Mouse (Mus musculus) forebrain, embryonic 12.5 days (tissue): Measurements from ENCODE around the gene Clnk. TPM values are rescaled to one million over a fixed set of nuclear protein-coding genes. Genes with fewer than 3 reads are reported as not detected.

Experiments used
- ATAC-seq: fragments of 200-750 bp; cut with Nextera tagmentation; 2 replicates; pipeline ENCODE4 v1.8.0; 2017; ENCODE audit warnings: moderate TSS enrichment; ENCODE audit not compliant: low FRiP score
- H3K27ac ChIP-seq: fragments of 300-500 bp; sonication (generic); 2 replicates; pipeline ENCODE4 v1.5.1; 2016; ENCODE audit warnings: mild to moderate bottlenecking
- H3K27me3 ChIP-seq: fragments of 300-500 bp; sonication (generic); 2 replicates; pipeline ENCODE4 v1.6.1; 2016; ENCODE audit warnings: mild to moderate bottlenecking
- H3K36me3 ChIP-seq: fragments of 300-500 bp; sonication (generic); replicated peaks from 2 replicates; pipeline ENCODE4 v1.6.1; 2016; ENCODE audit warnings: mild to moderate bottlenecking
- H3K4me1 ChIP-seq: fragments of 300-500 bp; sonication (generic); 2 replicates; pipeline ENCODE4 v1.6.1; 2016
- H3K4me2 ChIP-seq: fragments of 300-500 bp; sonication (generic); 2 replicates; pipeline ENCODE4 v1.6.1; 2016; ENCODE audit warnings: mild to moderate bottlenecking, moderate library complexity
- H3K4me3 ChIP-seq: fragments of 300-500 bp; sonication (generic); replicated peaks from 2 replicates; pipeline ENCODE4 v1.5.1; 2016; ENCODE audit warnings: mild to moderate bottlenecking
- H3K9ac ChIP-seq: fragments of 300-500 bp; sonication (generic); 2 replicates; pipeline ENCODE4 v1.6.1; 2016; ENCODE audit warnings: mild to moderate bottlenecking
- H3K9me3 ChIP-seq: fragments of 300-500 bp; sonication (generic); 2 replicates; pipeline ENCODE4 v1.6.1; 2016
- WGBS: fragments of 180-500 bp; shearing (Covaris S2); methylation state at CpG from one replicate; pipeline ENCODE4 v1.1.7; 2016; 5-methylcytosine and 5-hydroxymethylcytosine counted together
- polyA plus RNA-seq: library from polyadenylated mRNA; unstranded; fragments of >200 nt; fragmentation: Nextera tagmentation; extraction: Ambion mirVana; gene quantifications from 2 replicates; pipeline ENCODE4 v1.2.1, GENCODE M21; 2016

The Clnk gene
- polyA plus RNA-seq, 1 experiment from 2014 or later: not detected

- H3K4me3 ChIP-seq: no peak overlapping the region
- no peak overlapping the region for H3K27ac ChIP-seq
- no peak for ATAC-seq
- H3K4me1 ChIP-seq: peaks cover 17% of the 10 kb centered on the region
- H3K9ac ChIP-seq: no peak overlapping the region
- 55% methylated on average over 15 of the region's 15 CpGs for WGBS
- H3K9me3 ChIP-seq: no peaks in the 10 kb centered on the region
- no peaks in the 10 kb centered on the region for H3K36me3 ChIP-seq
- no peak overlapping the region for H3K4me2 ChIP-seq
- H3K27me3 ChIP-seq: no peaks in the 10 kb centered on the region
These were observed 88.6 kb downstream of the Clnk start for GRCm38 (mm10) chr5:38787851-38788520.

- H3K36me3 ChIP-seq: no peaks in the 10 kb centered on the region
- H3K4me2 ChIP-seq: no peak overlapping the region
- ATAC-seq: no peak
- no peak overlapping the region for H3K27ac ChIP-seq
- H3K9ac ChIP-seq: no peak overlapping the region
- no peak overlapping the region for H3K4me3 ChIP-seq
- no peaks in the 10 kb centered on the region for H3K27me3 ChIP-seq
- WGBS: 72% methylated on average over 15 of the region's 15 CpGs
- H3K4me1 ChIP-seq: peaks cover 17% of the 10 kb centered on the region
- no peaks in the 10 kb centered on the region for H3K9me3 ChIP-seq
These were observed 90.5 kb downstream of the Clnk start for GRCm38 (mm10) chr5:38786126-38786525.

GRCm38 (mm10) chr5:38785686-38786085 lies 90.9 kb downstream of the Clnk start:
- WGBS: 82% methylated on average over 8 of the region's 8 CpGs
- H3K9ac ChIP-seq: no peak overlapping the region
- no peaks in the 10 kb centered on the region for H3K27me3 ChIP-seq
- H3K4me1 ChIP-seq: peaks cover 17% of the 10 kb centered on the region
- H3K9me3 ChIP-seq: no peaks in the 10 kb centered on the region
- no peak overlapping the region for H3K4me3 ChIP-seq
- ATAC-seq: no peak
- no peak overlapping the region for H3K27ac ChIP-seq
- H3K36me3 ChIP-seq: no peaks in the 10 kb centered on the region
- no peak overlapping the region for H3K4me2 ChIP-seq

- H3K4me3 ChIP-seq: no peak overlapping the region
- no peaks in the 10 kb centered on the region for H3K9me3 ChIP-seq
- no peak overlapping the region for H3K27ac ChIP-seq
- H3K27me3 ChIP-seq: no peaks in the 10 kb centered on the region
- H3K9ac ChIP-seq: no peak overlapping the region
- peaks cover 8% of the 10 kb centered on the region; the same call in 1 of the 2 replicates for H3K4me1 ChIP-seq
- no peak; the same call in 1 of the 2 replicates for ATAC-seq
- no peaks in the 10 kb centered on the region for H3K36me3 ChIP-seq
- WGBS: 43% methylated on average over 4 of the region's 4 CpGs
- H3K4me2 ChIP-seq: no peak overlapping the region
These were observed 94.8 kb downstream of the Clnk start for GRCm38 (mm10) chr5:38781813-38782212.

DNA sequence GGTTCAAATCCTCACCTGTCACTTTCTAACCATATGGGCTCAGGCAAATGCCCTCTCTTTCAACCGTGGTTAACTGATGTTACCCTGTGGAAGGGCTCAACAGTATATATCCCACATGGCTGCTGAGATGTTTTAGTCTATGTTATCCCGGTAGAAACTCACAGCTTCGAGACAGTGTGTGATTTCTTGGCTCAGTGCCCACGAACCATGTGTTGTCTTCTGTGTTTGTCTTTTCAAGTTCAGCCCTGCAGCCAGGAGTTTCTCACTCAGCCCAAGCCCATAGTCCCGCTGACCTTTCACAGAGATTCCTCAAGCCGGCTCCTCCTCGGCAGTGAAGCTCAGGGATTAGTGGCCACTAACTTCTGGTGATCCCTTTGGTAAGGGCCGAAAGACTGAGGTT lies 96.0 kb downstream of the Clnk start:
- Histone ChIP-seq H3K27ac (no peak overlapping the region), H3K4me2 (no peak overlapping the region), H3K4me1 (no peaks in the 10 kb centered on the region), H3K9me3 (no peaks in the 10 kb centered on the region), H3K4me3 (no peak overlapping the region), H3K27me3 (no peaks in the 10 kb centered on the region), H3K36me3 (no peaks in the 10 kb centered on the region), H3K9ac (no peak overlapping the region)
- 65% methylated on average over 8 of the region's 8 CpGs for WGBS
- ATAC-seq: no peak

DNA sequence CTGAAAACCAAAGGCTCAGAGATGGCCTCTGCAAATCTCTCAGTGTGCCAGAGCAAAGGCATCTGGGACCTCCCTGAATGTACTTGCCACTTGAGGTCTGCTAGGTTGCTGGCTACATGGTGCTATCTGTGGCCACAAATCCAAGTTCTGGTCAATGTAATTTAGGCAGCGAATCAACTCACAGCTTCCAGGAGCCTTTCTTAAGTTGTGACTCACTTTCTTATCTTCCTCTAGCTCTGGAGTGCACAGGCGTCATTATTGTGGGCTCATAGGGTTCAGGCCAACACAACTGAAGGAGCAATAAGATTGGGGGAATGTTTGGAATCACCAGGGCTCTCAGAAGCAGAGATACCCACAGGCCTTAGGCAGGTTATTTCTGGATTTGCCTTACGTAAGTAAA lies 96.6 kb downstream of the Clnk start:
- Histone ChIP-seq H3K36me3 (no peaks in the 10 kb centered on the region), H3K27me3 (no peaks in the 10 kb centered on the region), H3K9ac (no peak overlapping the region), H3K4me1 (no peaks in the 10 kb centered on the region), H3K4me2 (no peak overlapping the region), H3K4me3 (no peak overlapping the region), H3K9me3 (no peaks in the 10 kb centered on the region), H3K27ac (no peak overlapping the region)
- no peak for ATAC-seq
- WGBS: 87% methylated on average over 3 of the region's 3 CpGs

- no peaks in the 10 kb centered on the region for H3K9me3 ChIP-seq
- no peaks in the 10 kb centered on the region for H3K36me3 ChIP-seq
- no peak overlapping the region for H3K27ac ChIP-seq
- H3K4me1 ChIP-seq: no peaks in the 10 kb centered on the region
- no peak overlapping the region for H3K4me3 ChIP-seq
- no peaks in the 10 kb centered on the region for H3K27me3 ChIP-seq
- 68% methylated on average over 10 of the region's 10 CpGs for WGBS
- no peak overlapping the region for H3K9ac ChIP-seq
- no peak overlapping the region for H3K4me2 ChIP-seq
- ATAC-seq: no peak
These were observed 101.1 kb downstream of the Clnk start for GRCm38 (mm10) chr5:38775500-38775899.

DNA sequence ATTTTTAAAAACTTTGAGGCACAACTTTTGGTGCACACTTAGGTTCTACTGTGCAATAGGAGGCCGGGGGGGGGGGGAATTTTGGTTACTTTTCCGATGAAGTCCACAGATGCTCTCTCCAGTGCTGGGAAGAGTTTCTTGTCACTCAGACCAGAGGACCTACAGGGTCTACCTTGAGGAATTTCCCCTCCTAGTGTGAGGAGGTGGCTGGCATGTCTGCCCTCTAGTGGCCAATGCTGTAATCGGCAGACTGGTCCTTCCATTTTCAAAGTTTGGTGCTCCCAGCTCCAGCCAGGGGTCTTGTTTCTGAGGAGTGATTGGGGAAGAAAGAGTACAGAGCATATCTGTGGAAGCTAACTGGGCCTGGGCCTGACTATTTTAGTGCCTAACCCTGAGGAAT lies 121.7 kb downstream of the Clnk start:
- Histone ChIP-seq H3K4me2 (no peak overlapping the region), H3K36me3 (no peaks in the 10 kb centered on the region), H3K9me3 (no peaks in the 10 kb centered on the region), H3K27ac (no peak overlapping the region), H3K27me3 (no peaks in the 10 kb centered on the region), H3K4me3 (no peak overlapping the region), H3K9ac (no peak overlapping the region), H3K4me1 (no peaks in the 10 kb centered on the region)
- WGBS: 16% methylated on average over 3 of the region's 3 CpGs
- peak; percentile 44; the same call in 1 of the 2 replicates for ATAC-seq

GRCm38 (mm10) chr5:38752749-38753148 lies 123.9 kb downstream of the Clnk start:
- ATAC-seq: no peak
- Histone ChIP-seq H3K27ac (no peak overlapping the region), H3K9ac (no peak overlapping the region), H3K27me3 (no peaks in the 10 kb centered on the region), H3K4me3 (no peak overlapping the region), H3K9me3 (no peaks in the 10 kb centered on the region), H3K4me2 (no peak overlapping the region), H3K4me1 (no peaks in the 10 kb centered on the region), H3K36me3 (no peaks in the 10 kb centered on the region)
- 11% methylated on average over 4 of the region's 4 CpGs for WGBS

GRCm38 (mm10) chr5:38708940-38709581 lies 167.6 kb downstream of the Clnk start:
- H3K27me3 ChIP-seq: no peaks in the 10 kb centered on the region
- no peaks in the 10 kb centered on the region for H3K9me3 ChIP-seq
- no peak for ATAC-seq
- H3K27ac ChIP-seq: no peak overlapping the region
- no peaks in the 10 kb centered on the region for H3K36me3 ChIP-seq
- H3K4me1 ChIP-seq: no peaks in the 10 kb centered on the region
- H3K4me2 ChIP-seq: no peak overlapping the region
- H3K9ac ChIP-seq: no peak overlapping the region
- no peak overlapping the region for H3K4me3 ChIP-seq
- WGBS: 73% methylated on average over 11 of the region's 11 CpGs

DNA sequence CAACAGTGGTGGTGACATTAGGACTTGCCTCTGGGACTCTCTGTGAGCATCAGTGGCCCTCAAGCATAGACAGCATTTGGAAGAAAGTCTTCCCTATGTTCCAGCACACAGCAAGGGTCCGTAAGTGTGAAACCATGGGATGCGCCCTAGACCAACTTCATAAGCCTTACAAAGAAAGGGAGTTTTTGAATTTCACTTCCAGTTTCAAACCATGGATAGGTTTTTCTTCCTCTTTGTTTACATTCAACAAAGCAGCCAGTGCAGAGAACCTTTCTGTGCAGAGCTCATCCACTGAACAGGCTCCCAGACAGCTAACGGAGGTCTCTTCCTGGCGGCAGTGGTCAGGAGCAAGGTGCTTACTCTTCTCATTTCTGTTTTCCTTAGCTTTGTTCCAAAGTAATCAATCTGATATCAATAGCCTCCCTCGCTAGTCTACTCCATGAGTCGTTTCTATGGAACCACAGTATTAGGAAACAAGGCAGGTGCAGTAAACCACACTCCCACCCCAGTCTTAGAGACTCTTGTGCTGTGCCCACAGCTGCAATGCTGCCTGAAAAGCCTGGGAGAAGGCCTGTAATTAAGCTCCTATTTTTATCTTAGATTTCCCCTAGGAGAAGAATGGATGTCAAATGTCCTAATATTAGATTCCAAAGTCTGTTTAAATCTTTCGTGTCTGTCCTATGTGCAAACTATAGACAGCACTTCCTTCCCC lies 169.1 kb downstream of the Clnk start:
- no peak for ATAC-seq
- WGBS: 79% methylated on average over 7 of the region's 7 CpGs

DNA sequence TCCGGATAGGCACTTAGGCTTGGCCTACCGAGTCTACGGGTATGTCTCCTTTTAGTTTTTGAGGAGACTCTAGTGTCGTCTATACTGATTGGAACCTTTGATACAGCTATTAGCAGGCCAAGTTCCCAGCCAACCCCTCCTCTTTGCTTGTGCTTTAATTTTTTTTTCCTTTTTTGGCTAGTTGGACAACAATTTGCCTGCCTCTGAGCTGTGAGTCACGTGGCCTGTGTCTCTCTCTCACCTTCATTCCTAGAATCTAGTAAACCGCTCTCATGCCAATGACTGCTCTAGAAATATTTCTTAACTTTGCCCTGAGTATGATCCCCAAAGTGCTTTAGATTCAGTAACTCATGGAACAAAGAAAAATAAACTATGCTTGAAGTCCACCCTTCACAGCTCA lies 173.7 kb downstream of the Clnk start:
- H3K36me3 ChIP-seq: no peaks in the 10 kb centered on the region
- 93% methylated on average over 6 of the region's 6 CpGs for WGBS
- H3K4me1 ChIP-seq: no peaks in the 10 kb centered on the region
- H3K4me2 ChIP-seq: no peak overlapping the region
- H3K9ac ChIP-seq: no peak overlapping the region
- H3K27ac ChIP-seq: no peak overlapping the region
- H3K27me3 ChIP-seq: no peaks in the 10 kb centered on the region
- no peak for ATAC-seq
- no peaks in the 10 kb centered on the region for H3K9me3 ChIP-seq
- H3K4me3 ChIP-seq: no peak overlapping the region

More for the DNA sequence above, 169.1 kb downstream of the Clnk start:
- H3K27me3 ChIP-seq: no peaks in the 10 kb centered on the region
- H3K4me3 ChIP-seq: no peak overlapping the region
- H3K4me1 ChIP-seq: no peaks in the 10 kb centered on the region
- H3K9ac ChIP-seq: no peak overlapping the region
- H3K36me3 ChIP-seq: no peaks in the 10 kb centered on the region
- no peak overlapping the region for H3K27ac ChIP-seq
- H3K4me2 ChIP-seq: no peak overlapping the region
- no peaks in the 10 kb centered on the region for H3K9me3 ChIP-seq
